Mouse (Mus musculus) bone marrow macrophage, adult 2 months (primary cell): ENCODE results near the gene Alg9.

Experiments
- CTCF ChIP-seq: IDR thresholded peaks from 2 replicates; pipeline ENCODE4 v1.5.1; 2012; ENCODE audit warnings: low read depth, mild to moderate bottlenecking, low read length, moderate library complexity
- POLR2A ChIP-seq: IDR thresholded peaks from 2 replicates; pipeline ENCODE4 v1.6.1; 2012; ENCODE audit warnings: mild to moderate bottlenecking, low read depth, low read length, borderline replicate concordance

- no peak for TF ChIP-seq CTCF
- no peak; the same call in 1 of the 2 replicates for TF ChIP-seq POLR2A
These were observed 81.7 kb downstream of the Alg9 start for GRCm38 (mm10) chr9:50856341-50857081.
